In the genomic region with DNA sequence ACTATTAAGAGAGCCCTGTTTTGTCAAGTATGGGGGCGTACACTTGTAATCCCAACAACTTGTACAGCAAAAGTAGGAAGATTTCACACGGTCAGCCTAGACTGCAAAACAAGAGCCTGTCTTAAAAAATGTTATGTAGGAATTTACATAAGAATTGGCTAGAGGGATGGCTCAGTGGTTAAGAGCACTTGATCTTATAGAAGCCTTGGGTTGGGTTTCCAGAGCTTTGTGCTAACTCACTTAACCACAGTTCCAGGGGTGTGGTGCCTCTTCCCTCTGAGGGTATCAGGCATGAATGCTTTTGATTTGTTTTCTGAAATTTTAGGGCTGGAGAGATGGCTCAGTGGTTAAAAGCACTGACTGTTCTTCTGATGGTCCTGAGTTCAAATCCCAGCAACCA, we compare ENCODE assay signal across 20 mouse cellular contexts.
"Had no signal": no experiment of that assay in that cellular context is flagged by ENCODE, and none has a peak within 500 bp of the region (broad histone marks: within the 10 kb centered on the region; RNA-seq: fewer than 3 reads in every experiment).

No protein-coding gene starts in this region.

- H3K27me3 ChIP-seq: lung, embryonic 15.5 days; midbrain, embryonic 12.5 days; neural tube, embryonic 13.5 days; neural tube, embryonic 15.5 days had no signal

- H3K27ac ChIP-seq: lung, embryonic 15.5 days; midbrain, embryonic 10.5 days; midbrain, embryonic 12.5 days; neural tube, embryonic 13.5 days; neural tube, embryonic 15.5 days had no signal

- H3K4me2 ChIP-seq: lung, embryonic 15.5 days; midbrain, embryonic 12.5 days; neural tube, embryonic 13.5 days; neural tube, embryonic 15.5 days had no signal

- H3K4me3 ChIP-seq: lung, embryonic 15.5 days; midbrain, embryonic 10.5 days; midbrain, embryonic 12.5 days; neural tube, embryonic 13.5 days; neural tube, embryonic 15.5 days had no signal

- H3K9ac ChIP-seq: liver, postnatal 0 days; lung, embryonic 15.5 days; midbrain, embryonic 12.5 days; neural tube, embryonic 13.5 days; neural tube, embryonic 15.5 days had no signal

- H3K9me3 ChIP-seq: lung, embryonic 15.5 days; midbrain, embryonic 10.5 days; midbrain, embryonic 12.5 days; neural tube, embryonic 13.5 days; neural tube, embryonic 15.5 days had no signal

- ATAC-seq: liver, postnatal 0 days; lung, postnatal 0 days; midbrain, embryonic 16.5 days had no signal

- H3K4me1 ChIP-seq: lung, embryonic 15.5 days; midbrain, embryonic 10.5 days; midbrain, embryonic 12.5 days; neural tube, embryonic 13.5 days; neural tube, embryonic 15.5 days had no signal

- DNase-seq: liver, postnatal 0 days; lung, adult 2 months; lung, postnatal 14 days; lung, postnatal 4 days; midbrain, embryonic 14.5 days; retina, postnatal 1 day; right cerebral cortex, adult 18-20 months; right cerebral cortex, postnatal 25 days; right cerebral cortex, postnatal 4 days; spleen, adult 18-20 months; thymus, adult 18-20 months; thymus, postnatal 14 days; thymus, postnatal 4 days had no signal
